Mouse (Mus musculus): ENCODE results near the gene Ppp2r5c. TPM values are rescaled to one million over a fixed set of nuclear protein-coding genes. Genes with fewer than 3 reads are reported as not detected.

Ppp2r5c gene
- polyA plus RNA-seq (2015; fragmentation: Nextera tagmentation; extraction: Ambion mirVana), result 146 and 149 TPM in 2 replicates

GRCm38 (mm10) chr12:110446290-110447170 lies at the start of gene Ppp2r5c:
Gene Ppp2r5c, plus strand, starts transcription at chr12:110447120.
- under 1% methylated on average over 56 of the region's 86 CpGs for WGBS
- ATAC-seq (ENCODE audit: low FRiP score, low read depth), result peak; percentile 95
- peaks cover 13% of the 10 kb centered on the region for H3K4me1 ChIP-seq
- H3K4me2 ChIP-seq (replicated peaks), result peak within 1 kb of the TSS; percentile 80
- peaks cover 10% of the 10 kb centered on the region; the same call in 1 of the 2 replicates for H3K27me3 ChIP-seq
- H3K27ac ChIP-seq, result peak within 1 kb of the TSS; percentile 93
- H3K9ac ChIP-seq, result peak within 1 kb of the TSS; percentile 85
- H3K36me3 ChIP-seq, result peaks cover 19% of the 10 kb centered on the region
- H3K9me3 ChIP-seq, result no peaks in the 10 kb centered on the region
- H3K4me3 ChIP-seq, result peak within 1 kb of the TSS; percentile 85

DNA sequence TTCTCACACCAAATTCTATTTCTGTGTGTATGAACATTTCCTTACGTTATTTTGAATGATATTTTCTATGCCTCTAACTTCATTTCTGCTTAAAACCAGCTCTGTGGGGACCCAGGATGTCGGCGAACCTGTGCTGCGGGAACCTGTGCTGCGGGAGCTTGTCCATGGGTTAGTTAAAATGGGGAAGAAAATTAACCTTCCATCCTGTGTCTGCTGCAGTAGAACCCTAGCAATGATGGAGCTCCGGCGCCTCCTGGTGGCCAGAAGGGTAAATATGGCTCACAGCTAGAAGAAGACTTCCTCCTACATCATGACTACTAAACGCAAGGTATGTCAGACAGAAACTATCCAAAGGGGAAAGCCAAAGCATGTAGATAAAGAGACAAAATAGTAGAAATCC lies 48.6 kb upstream of the Ppp2r5c start:
- H3K27me3 ChIP-seq, result no peaks in the 10 kb centered on the region
- no peak overlapping the region for H3K4me2 ChIP-seq (replicated peaks)
- H3K27ac ChIP-seq, result no peak overlapping the region
- H3K9ac ChIP-seq, result no peak overlapping the region
- no peaks in the 10 kb centered on the region for H3K4me1 ChIP-seq
- H3K36me3 ChIP-seq, result no peaks in the 10 kb centered on the region
- 29% methylated on average over 8 of the region's 8 CpGs for WGBS
- ATAC-seq (ENCODE audit: low FRiP score, low read depth), result no peak
- no peak overlapping the region for H3K4me3 ChIP-seq
- peaks cover 11% of the 10 kb centered on the region for H3K9me3 ChIP-seq

GRCm38 (mm10) chr12:110399161-110399560 lies 47.8 kb upstream of the Ppp2r5c start:
- H3K9ac ChIP-seq, result no peak overlapping the region
- no peak overlapping the region for H3K27ac ChIP-seq
- no peak for ATAC-seq (ENCODE audit: low FRiP score, low read depth)
- 87% methylated on average over 6 of the region's 6 CpGs for WGBS
- peaks cover 11% of the 10 kb centered on the region for H3K9me3 ChIP-seq
- H3K36me3 ChIP-seq, result no peaks in the 10 kb centered on the region
- no peaks in the 10 kb centered on the region for H3K4me1 ChIP-seq
- no peak overlapping the region for H3K4me2 ChIP-seq (replicated peaks)
- H3K4me3 ChIP-seq, result no peak overlapping the region
- no peaks in the 10 kb centered on the region for H3K27me3 ChIP-seq

DNA sequence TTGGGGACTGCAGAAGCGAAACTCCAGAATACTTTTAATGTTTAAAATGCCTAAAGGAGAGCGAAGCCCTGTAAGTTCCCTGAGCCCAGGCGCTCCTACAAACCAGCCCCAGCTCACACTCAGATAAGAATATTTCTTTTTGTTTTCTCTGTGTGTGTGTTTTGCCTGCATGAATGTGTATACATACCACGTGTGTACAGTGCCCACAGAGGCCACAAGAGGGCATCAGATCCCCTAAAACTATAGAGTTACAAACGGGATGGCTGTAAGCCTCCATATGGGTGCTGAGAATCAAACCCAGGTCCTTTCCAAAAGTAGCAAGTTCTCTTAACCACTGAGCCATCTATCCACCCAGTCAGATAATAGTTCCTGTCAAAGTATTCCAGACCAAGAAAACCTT lies 46.0 kb upstream of the Ppp2r5c start:
- no peak for ATAC-seq (ENCODE audit: low FRiP score, low read depth)
- 78% methylated on average over 5 of the region's 5 CpGs for WGBS

GRCm38 (mm10) chr12:110401871-110402270 lies 45.0 kb upstream of the Ppp2r5c start:
- no peak overlapping the region for H3K9ac ChIP-seq
- H3K27ac ChIP-seq, result no peak overlapping the region
- no peak overlapping the region for H3K4me2 ChIP-seq (replicated peaks)
- no peak for ATAC-seq (ENCODE audit: low FRiP score, low read depth)
- H3K9me3 ChIP-seq, result peaks cover 7% of the 10 kb centered on the region
- H3K36me3 ChIP-seq, result no peaks in the 10 kb centered on the region
- 92% methylated on average over 4 of the region's 4 CpGs for WGBS
- no peak overlapping the region for H3K4me3 ChIP-seq
- H3K4me1 ChIP-seq, result no peaks in the 10 kb centered on the region
- H3K27me3 ChIP-seq, result no peaks in the 10 kb centered on the region

More for the DNA sequence above, 46.0 kb upstream of the Ppp2r5c start:
- Histone ChIP-seq H3K4me2 (replicated peaks) (no peak overlapping the region), H3K9ac (no peak overlapping the region), H3K36me3 (no peaks in the 10 kb centered on the region), H3K4me1 (no peaks in the 10 kb centered on the region), H3K4me3 (no peak overlapping the region), H3K9me3 (peaks cover 10% of the 10 kb centered on the region), H3K27me3 (no peaks in the 10 kb centered on the region), H3K27ac (no peak overlapping the region)

DNA sequence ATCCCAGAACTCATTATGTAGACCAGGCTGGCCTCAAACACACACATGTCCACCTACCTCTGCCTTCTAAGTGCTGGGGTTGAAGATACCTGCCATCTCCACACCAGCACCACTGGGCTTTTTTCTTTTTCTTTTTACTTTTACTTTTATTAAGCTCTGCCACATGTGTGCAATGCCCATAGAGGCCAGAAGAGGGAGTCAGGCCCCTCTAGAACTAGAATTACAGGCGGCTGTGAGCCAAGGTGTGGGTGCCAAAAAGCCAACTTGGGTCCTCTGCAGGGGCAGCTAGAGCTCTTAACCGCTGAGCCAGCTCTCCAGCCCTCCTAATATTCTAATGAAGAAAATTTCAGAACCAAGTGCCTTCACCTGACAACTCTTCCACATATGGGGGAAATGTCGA lies 30.7 kb upstream of the Ppp2r5c start:
- H3K4me3 ChIP-seq, result no peak overlapping the region
- no peaks in the 10 kb centered on the region for H3K4me1 ChIP-seq
- H3K9ac ChIP-seq, result no peak overlapping the region
- H3K9me3 ChIP-seq, result no peaks in the 10 kb centered on the region
- 45% methylated on average over 3 of the region's 3 CpGs for WGBS
- no peaks in the 10 kb centered on the region for H3K36me3 ChIP-seq
- no peak overlapping the region for H3K4me2 ChIP-seq (replicated peaks)
- ATAC-seq (ENCODE audit: low FRiP score, low read depth), result no peak
- no peak overlapping the region for H3K27ac ChIP-seq
- peaks cover 17% of the 10 kb centered on the region for H3K27me3 ChIP-seq

- ATAC-seq (ENCODE audit: low FRiP score, low read depth), result peak; percentile 32; the same call in 1 of the 2 replicates
- no peaks in the 10 kb centered on the region for H3K9me3 ChIP-seq
- H3K36me3 ChIP-seq, result no peaks in the 10 kb centered on the region
- H3K27ac ChIP-seq, result no peak overlapping the region
- no peak overlapping the region for H3K4me3 ChIP-seq
- H3K9ac ChIP-seq, result no peak overlapping the region
- WGBS, result 52% methylated on average over 28 of the region's 28 CpGs
- H3K27me3 ChIP-seq, result peaks cover 17% of the 10 kb centered on the region
- H3K4me1 ChIP-seq, result no peaks in the 10 kb centered on the region
- H3K4me2 ChIP-seq (replicated peaks), result peak overlapping the region; percentile 33
Observed at GRCm38 (mm10) chr12:110417023-110417986, 29.6 kb upstream of the Ppp2r5c start.

DNA sequence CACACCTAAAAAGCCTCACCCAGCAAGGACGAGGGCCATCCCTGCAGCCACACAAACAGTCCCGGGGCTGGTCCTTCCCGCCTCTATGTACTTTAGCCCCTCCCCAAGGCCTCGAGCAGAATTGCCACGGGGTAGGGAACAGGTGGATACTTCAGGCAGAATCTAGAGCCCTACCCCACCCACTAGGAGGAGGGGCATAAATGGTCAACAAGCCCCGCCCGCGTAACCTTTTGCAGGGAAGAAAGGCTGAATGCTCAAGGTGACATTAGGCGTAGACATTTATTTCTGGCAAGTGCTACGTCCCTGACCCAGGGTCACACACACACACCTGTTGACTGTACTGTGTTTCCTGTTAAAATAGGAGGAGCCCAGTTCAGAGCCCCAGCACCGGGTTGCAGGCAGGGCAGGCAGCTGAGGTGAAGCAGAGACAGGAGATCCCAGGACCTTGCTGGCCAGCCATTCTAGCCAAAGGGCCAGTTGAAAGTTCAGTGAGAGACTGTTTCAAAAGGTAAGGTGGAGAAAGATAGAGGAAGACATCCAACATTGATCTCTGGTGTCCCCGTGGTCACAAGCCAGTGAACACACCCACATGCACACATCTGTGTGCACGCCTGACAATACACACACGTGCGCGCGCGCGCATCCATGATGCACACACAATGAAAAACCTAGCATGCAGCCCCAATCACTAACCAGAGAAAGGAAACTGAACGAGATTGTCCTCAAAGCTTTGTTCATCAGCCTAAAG lies 28.8 kb upstream of the Ppp2r5c start:
- no peak overlapping the region for H3K4me3 ChIP-seq
- H3K9me3 ChIP-seq, result no peaks in the 10 kb centered on the region
- 44% methylated on average over 20 of the region's 20 CpGs for WGBS
- no peaks in the 10 kb centered on the region for H3K4me1 ChIP-seq
- no peak overlapping the region for H3K27ac ChIP-seq
- no peak for ATAC-seq (ENCODE audit: low FRiP score, low read depth)
- H3K36me3 ChIP-seq, result no peaks in the 10 kb centered on the region
- no peak overlapping the region for H3K9ac ChIP-seq
- H3K27me3 ChIP-seq, result peaks cover 17% of the 10 kb centered on the region
- no peak overlapping the region for H3K4me2 ChIP-seq (replicated peaks)

- H3K9ac ChIP-seq, result no peak overlapping the region
- H3K4me2 ChIP-seq (replicated peaks), result no peak overlapping the region
- no peak overlapping the region for H3K4me3 ChIP-seq
- no peak for ATAC-seq (ENCODE audit: low FRiP score, low read depth)
- H3K27ac ChIP-seq, result no peak overlapping the region
- H3K9me3 ChIP-seq, result no peaks in the 10 kb centered on the region
- H3K4me1 ChIP-seq, result no peaks in the 10 kb centered on the region
- no peaks in the 10 kb centered on the region for H3K36me3 ChIP-seq
- 35% methylated on average over 8 of the region's 8 CpGs for WGBS
- peaks cover 17% of the 10 kb centered on the region for H3K27me3 ChIP-seq
Observed at GRCm38 (mm10) chr12:110418735-110419350, 28.1 kb upstream of the Ppp2r5c start.

DNA sequence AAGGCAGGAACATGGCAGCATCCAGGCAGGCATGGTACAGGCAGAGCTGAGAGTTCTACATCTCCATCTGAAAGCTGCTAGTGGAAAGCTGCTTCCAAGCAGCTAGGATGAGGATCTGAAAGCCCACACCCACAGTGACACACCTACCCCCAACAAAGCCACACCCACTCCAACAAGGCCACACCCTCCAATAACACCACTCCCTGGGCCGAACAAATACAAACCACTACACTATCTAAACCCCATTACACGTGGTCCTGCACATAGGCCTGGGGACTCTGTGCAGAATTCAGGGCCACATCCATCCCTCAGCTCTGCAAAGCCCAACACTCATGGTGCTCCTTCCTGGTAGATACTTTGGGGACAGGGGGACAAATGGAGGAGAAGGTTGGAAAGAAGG lies 27.0 kb upstream of the Ppp2r5c start:
- no peak overlapping the region for H3K27ac ChIP-seq
- H3K4me2 ChIP-seq (replicated peaks), result no peak overlapping the region
- no peaks in the 10 kb centered on the region for H3K4me1 ChIP-seq
- ATAC-seq (ENCODE audit: low FRiP score, low read depth), result no peak; the same call in 1 of the 2 replicates
- H3K27me3 ChIP-seq, result peaks cover 17% of the 10 kb centered on the region
- H3K4me3 ChIP-seq, result no peak overlapping the region
- H3K9me3 ChIP-seq, result no peaks in the 10 kb centered on the region
- no peaks in the 10 kb centered on the region for H3K36me3 ChIP-seq
- H3K9ac ChIP-seq, result no peak overlapping the region
- WGBS, result 45% methylated on average over 2 of the region's 2 CpGs

DNA sequence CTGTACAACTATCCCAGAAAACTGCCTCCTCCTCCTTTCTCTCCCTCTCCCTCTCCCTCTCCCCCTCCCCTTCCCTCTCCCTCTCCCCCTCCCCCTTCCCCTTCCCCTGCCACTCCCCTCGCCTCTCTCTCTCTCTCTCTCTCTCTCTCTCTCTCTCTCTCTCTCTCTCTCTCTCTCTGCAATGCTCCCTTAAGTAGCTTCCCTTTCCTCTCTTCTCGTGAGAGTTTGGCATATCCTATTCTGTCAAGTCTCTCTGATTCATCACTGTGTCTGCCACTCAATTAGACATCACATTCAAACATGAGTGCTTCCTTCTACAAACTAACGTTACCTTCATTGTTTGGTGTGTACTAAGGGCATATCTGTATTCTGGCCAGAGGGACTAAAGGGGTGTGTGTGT lies 25.6 kb upstream of the Ppp2r5c start:
- Histone ChIP-seq H3K4me3 (no peak overlapping the region), H3K27ac (no peak overlapping the region), H3K36me3 (no peaks in the 10 kb centered on the region), H3K4me1 (no peaks in the 10 kb centered on the region), H3K4me2 (replicated peaks) (no peak overlapping the region), H3K9ac (no peak overlapping the region), H3K9me3 (no peaks in the 10 kb centered on the region), H3K27me3 (peaks cover 17% of the 10 kb centered on the region)
- ATAC-seq (ENCODE audit: low FRiP score, low read depth), result no peak
- 57% methylated on average over 3 of the region's 3 CpGs for WGBS
